Mouse (Mus musculus) stomach, postnatal 0 days (tissue): ENCODE results near the gene Ptgis.

Experiments
- CTCF ChIP-seq: IDR thresholded peaks from 2 replicates; pipeline ENCODE4 v1.5.1; 2016; ENCODE audit warnings: antibody characterized with exemption, low read depth, mild to moderate bottlenecking, moderate library complexity
- EP300 ChIP-seq: optimal IDR thresholded peaks from 2 replicates; pipeline ENCODE3; 2016; ENCODE audit warnings: antibody characterized with exemption

GRCm38 (mm10) chr2:167270496-167270895 is 30.1 kb upstream of the Ptgis start:
- TF ChIP-seq CTCF (no peak), EP300 (no peak)
